Mouse (Mus musculus) layer of hippocampus, adult 2 months (tissue): ENCODE data around the gene Kansl1. TPM values are rescaled to one million over a fixed set of nuclear protein-coding genes. Genes with fewer than 3 reads are reported as not detected.

Experiments
- DNase-seq, 2 experiments: peaks; one replicate each; pipeline ENCODE4 v3.0.0; 2022; ENCODE audit warnings: low spot score in 2 of 2
- H3K27ac ChIP-seq: fragments of 200-600 bp; 2 replicates; pipeline ENCODE4 v1.8.1; 2022
- H3K4me3 ChIP-seq: fragments of 200-600 bp; 2 replicates; pipeline ENCODE4 v1.8.1; 2022; ENCODE audit warnings: mild to moderate bottlenecking
- CTCF ChIP-seq: fragments of 200-600 bp; conservative IDR thresholded peaks from 2 replicates; pipeline ENCODE4 v1.8.1; 2022; ENCODE audit warnings: antibody characterized with exemption, mild to moderate bottlenecking, moderate library complexity
- long read RNA-seq, 2 experiments: library from polyadenylated mRNA; stranded (forward); transcript quantifications; one replicate each; pipeline ENCODE4 v2.0.0; 2021; ENCODE audit warnings: borderline mapping rate in 2 of 2
- total RNA-seq, 2 experiments: library from RNA; stranded (reverse); gene quantifications; 2 replicates each; pipeline ENCODE4 v1.2.3; 2021

The Kansl1 gene
- total RNA-seq = 10 to 100 TPM; 69.9 to 70.5 TPM
- long read RNA-seq, experiment 1, full-length matches to known transcripts = 6 of 34 reads
- long read RNA-seq, experiment 1, partial matches to known transcripts = 12 of 34 reads
- long read RNA-seq, experiment 1, other reads (novel, unspliced or antisense) = 16 of 34 reads
- long read RNA-seq, experiment 2, full-length matches to known transcripts = 8 of 54 reads
- long read RNA-seq, experiment 2, partial matches to known transcripts = 11 of 54 reads
- long read RNA-seq, experiment 2, other reads (novel, unspliced or antisense) = 35 of 54 reads

GRCm38 (mm10) chr11:104468751-104469268 is at the start of gene Kansl1:
Gene Kansl1 (minus strand): TSS chr11:104468861.
- no peak for TF ChIP-seq CTCF
- Histone ChIP-seq H3K4me3 (peak within 1 kb of the TSS; percentile 76), H3K27ac (peak within 1 kb of the TSS; percentile 88)
- no peak for DNase-seq

DNA sequence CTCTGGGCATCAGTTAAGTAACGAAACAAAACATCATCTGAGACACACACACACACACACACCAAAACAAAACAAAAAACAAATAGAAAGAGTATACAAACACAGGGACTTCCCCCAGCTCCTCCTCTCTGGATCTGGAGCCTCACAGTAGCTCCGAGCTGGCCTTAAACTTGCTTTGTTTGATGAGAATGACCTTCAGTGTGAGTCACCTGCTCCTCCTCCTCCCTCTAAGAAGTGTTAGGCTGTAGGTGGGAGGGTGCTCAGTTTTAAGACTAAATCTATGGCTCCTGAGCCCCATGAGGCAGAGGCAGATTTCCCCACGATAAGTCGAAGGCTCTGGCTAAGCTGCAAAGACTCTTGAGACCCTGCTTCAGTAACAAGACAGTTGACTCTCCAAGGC is 43.8 kb upstream of the Kansl1 start:
- TF ChIP-seq CTCF = no peak
- no peak overlapping the region for H3K27ac ChIP-seq
- H3K4me3 ChIP-seq = no peak overlapping the region
- DNase-seq = no peak

DNA sequence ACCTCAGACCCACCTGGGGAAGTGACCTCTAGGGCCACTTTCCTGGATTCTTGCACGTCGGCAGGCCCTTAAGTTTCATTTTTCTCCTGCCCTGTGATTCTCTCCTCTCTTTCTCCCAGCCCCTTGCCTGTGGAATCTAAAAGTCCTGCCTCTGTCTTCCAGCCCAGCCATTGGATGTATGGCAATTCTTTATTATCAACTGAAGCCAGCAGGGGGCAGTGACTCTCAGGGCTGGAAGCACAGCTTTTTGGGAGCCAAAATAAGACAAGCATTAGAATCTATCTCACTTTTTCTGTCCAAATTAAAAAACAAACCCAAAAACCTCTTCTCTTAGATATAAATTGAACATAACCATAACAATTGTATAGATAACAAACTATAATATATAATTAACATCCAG is 41.9 kb upstream of the Kansl1 start:
- TF ChIP-seq CTCF = peak; percentile 73
- H3K27ac ChIP-seq = no peak overlapping the region
- DNase-seq = peak in 1 of 2 experiments; percentile 31
- no peak overlapping the region for H3K4me3 ChIP-seq

- TF ChIP-seq CTCF = peak; percentile 39
- no peak overlapping the region for H3K4me3 ChIP-seq
- no peak overlapping the region for H3K27ac ChIP-seq
- DNase-seq = no peak
These were observed 39.8 kb upstream of the Kansl1 start for GRCm38 (mm10) chr11:104508455-104508854.

DNA sequence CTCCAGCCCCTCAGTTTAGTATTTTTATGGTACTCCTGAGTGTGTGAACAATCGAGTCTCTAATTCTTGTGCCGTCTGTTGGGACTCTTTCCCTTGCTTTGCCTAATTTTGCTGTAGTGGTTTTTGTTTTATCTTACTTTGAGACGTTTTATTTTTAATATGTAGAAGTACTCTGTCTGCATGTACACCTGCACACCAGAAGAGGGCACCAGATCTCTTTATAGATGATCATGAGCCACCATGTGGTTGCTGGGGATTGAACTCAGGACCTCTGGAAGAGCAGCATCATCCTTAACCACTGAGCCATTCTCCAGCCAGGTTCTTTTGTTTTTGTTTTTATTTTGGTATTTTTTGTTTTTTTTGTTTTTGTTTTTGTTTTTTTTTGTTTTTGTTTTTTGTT is 19.6 kb upstream of the Kansl1 start:
- Histone ChIP-seq H3K4me3 (no peak overlapping the region), H3K27ac (no peak overlapping the region)
- peak; percentile 58 for TF ChIP-seq CTCF
- no peak for DNase-seq

GRCm38 (mm10) chr11:104481971-104482370 is 13.3 kb upstream of the Kansl1 start:
- Histone ChIP-seq H3K4me3 (no peak overlapping the region), H3K27ac (no peak overlapping the region)
- no peak for DNase-seq
- no peak for TF ChIP-seq CTCF

GRCm38 (mm10) chr11:104479505-104479904 is 10.8 kb upstream of the Kansl1 start:
- no peak overlapping the region for H3K4me3 ChIP-seq
- no peak for TF ChIP-seq CTCF
- DNase-seq = no peak
- no peak overlapping the region for H3K27ac ChIP-seq

DNA sequence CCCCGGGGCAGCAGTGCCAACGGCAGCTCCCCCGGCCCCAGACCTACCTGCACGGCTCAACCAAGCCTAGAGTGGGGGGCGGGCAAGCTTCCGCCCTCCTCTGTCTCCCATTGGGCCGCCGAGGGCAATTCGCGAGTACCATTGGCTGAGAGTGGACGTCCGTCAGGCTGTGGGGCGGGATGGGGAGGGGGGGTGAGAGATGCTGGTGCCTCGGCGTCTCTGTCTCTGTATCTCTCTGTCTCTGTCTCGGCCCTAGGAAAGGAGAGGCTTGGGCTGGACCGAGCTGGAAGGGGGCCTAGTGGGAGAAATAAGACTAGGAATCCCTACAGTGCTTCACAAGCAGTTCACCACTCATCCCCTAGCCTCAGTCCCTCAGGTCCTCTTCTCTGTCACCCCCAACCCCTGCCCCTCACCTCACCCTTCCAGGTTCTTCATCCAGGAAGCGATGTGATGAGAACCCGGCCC is 742 bp upstream of the Kansl1 start:
- Histone ChIP-seq H3K4me3 (peak overlapping the region; percentile 76), H3K27ac (peak overlapping the region; percentile 88)
- DNase-seq = peak; percentile 89 to 92
- TF ChIP-seq CTCF = no peak

GRCm38 (mm10) chr11:104467698-104468097 is 963 bp downstream of the Kansl1 start:
- TF ChIP-seq CTCF = no peak
- no peak overlapping the region; the same call in 1 of the 2 replicates for H3K4me3 ChIP-seq

DNA sequence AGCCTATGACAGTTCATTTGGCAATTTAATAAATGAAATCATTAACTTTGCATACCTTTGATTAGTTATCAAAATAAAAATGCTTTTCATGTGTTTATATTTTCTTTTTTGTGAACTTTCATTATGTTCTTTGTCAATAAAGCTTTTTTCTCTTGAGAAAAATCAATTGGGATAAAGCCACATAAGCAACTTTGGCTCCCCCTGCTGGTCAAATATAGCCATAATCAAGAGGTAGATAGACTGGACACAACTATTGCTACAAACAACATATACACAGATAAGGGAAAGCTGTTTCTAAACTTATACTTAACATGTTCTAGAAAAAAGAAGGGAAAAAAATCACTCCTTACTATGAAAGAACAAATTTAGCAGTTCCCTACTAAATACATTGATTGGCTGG is 7.1 kb downstream of the Kansl1 start:
- Histone ChIP-seq H3K27ac (no peak overlapping the region), H3K4me3 (no peak overlapping the region)
- DNase-seq = peak; percentile 50 to 72
- peak; percentile 92 for TF ChIP-seq CTCF

More at GRCm38 (mm10) chr11:104467698-104468097, 963 bp downstream of the Kansl1 start:
- no peak for DNase-seq
- H3K27ac ChIP-seq = no peak overlapping the region

DNA sequence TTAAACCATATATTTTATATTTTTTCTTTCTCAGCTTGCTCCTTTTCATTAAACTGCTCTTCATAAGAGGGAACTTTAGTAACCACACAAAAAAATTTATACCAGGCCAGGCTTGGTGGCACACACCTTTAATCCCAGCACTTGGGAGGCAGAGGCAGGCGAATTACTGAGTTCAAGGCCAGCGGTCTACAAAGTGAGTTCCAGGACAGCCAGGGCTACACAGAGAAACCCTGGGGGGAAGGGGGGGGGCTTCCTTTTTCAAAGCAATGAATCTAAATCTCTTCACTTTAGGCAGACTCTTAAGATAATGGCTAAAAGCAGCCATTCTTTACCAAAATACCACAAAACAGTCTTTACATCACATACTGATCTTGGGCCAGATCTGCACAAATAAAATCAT is 9.0 kb downstream of the Kansl1 start:
- no peak for DNase-seq
- no peak for TF ChIP-seq CTCF

GRCm38 (mm10) chr11:104458507-104458906 is 10.2 kb downstream of the Kansl1 start:
- TF ChIP-seq CTCF = peak; percentile 60
- no peak overlapping the region for H3K4me3 ChIP-seq
- no peak for DNase-seq
- no peak overlapping the region for H3K27ac ChIP-seq

More for the DNA sequence above, 9.0 kb downstream of the Kansl1 start:
- H3K4me3 ChIP-seq = no peak overlapping the region
- no peak overlapping the region for H3K27ac ChIP-seq

DNA sequence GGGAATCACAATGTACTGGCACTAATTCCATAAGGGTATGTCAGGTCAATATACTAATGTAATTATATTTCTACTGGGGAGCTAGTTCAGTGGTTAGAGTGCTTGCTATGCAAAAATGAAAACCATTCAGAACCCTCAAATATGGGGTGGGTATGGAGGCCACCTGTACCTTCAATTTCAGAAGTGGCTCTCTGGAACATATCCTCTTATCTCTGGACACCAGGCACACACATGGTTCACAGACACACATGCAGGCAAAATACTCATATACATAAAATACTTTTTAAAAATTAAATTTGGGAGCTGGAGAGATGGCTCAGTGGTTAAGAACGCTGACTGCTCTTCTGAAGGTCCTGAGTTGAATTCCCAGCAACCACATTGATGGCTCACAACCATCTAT is 16.0 kb downstream of the Kansl1 start:
- no peak for TF ChIP-seq CTCF
- no peak for DNase-seq
- H3K27ac ChIP-seq = no peak overlapping the region
- H3K4me3 ChIP-seq = no peak overlapping the region

GRCm38 (mm10) chr11:104451239-104451638 is 17.4 kb downstream of the Kansl1 start:
- no peak overlapping the region for H3K27ac ChIP-seq
- DNase-seq = no peak
- TF ChIP-seq CTCF = peak; percentile 66
- H3K4me3 ChIP-seq = no peak overlapping the region
